Comparison of ENCODE assay signal across 7 mouse cellular contexts in genomic region chr11:22973599-22973998, GRCm38 (mm10). TPM values are rescaled to one million over a fixed set of nuclear protein-coding genes. Genes with fewer than 3 reads are reported as not detected.
DNase-seq lines count a peak whose midpoint lies in the region; ATAC-seq lines count a peak whose summit lies in the region.

No protein-coding gene starts in this region.

- H3K9ac ChIP-seq in hindbrain, embryonic 16.5 days (ENCODE audit: low read depth, low read length) = peak overlapping the region; percentile 60
- H3K9ac ChIP-seq in midbrain, embryonic 14.5 days (replicated peaks; ENCODE audit: low read length) = peak overlapping the region; percentile 51

- H3K4me3 ChIP-seq in megakaryocyte, embryonic 14.5 days (replicated peaks) = peak overlapping the region; percentile 96
- H3K4me3 ChIP-seq in embryonic facial prominence, embryonic 10.5 days = peak overlapping the region; percentile 65
- peak overlapping the region; percentile 61 for H3K4me3 ChIP-seq in hindbrain, embryonic 16.5 days (ENCODE audit: low read length)
- H3K4me3 ChIP-seq in midbrain, embryonic 14.5 days (replicated peaks; ENCODE audit: low read depth, low read length) = peak overlapping the region; percentile 54

- peak overlapping the region; percentile 72 for H3K27ac ChIP-seq in embryonic facial prominence, embryonic 10.5 days (replicated peaks)
- peak overlapping the region; percentile 59 for H3K27ac ChIP-seq in hindbrain, embryonic 16.5 days (ENCODE audit: low read depth, low read length)
- H3K27ac ChIP-seq in midbrain, embryonic 14.5 days (replicated peaks; ENCODE audit: low read depth, low read length) = peak overlapping the region; percentile 42

- peaks cover 56% of the 10 kb centered on the region for H3K4me1 ChIP-seq in megakaryocyte, embryonic 14.5 days
- H3K4me1 ChIP-seq in embryonic facial prominence, embryonic 10.5 days = peaks cover 18% of the 10 kb centered on the region
- peaks cover 29% of the 10 kb centered on the region for H3K4me1 ChIP-seq in hindbrain, embryonic 16.5 days (ENCODE audit: control insufficient read depth, insufficient read depth, low read depth, low read length)
- peaks cover 21% of the 10 kb centered on the region; the same call in 1 of the 2 replicates for H3K4me1 ChIP-seq in midbrain, embryonic 14.5 days (ENCODE audit: control insufficient read depth, insufficient read depth, low read length)

- ATAC-seq in megakaryocyte, adult 5-6 weeks (ENCODE audit: poor library complexity, severe bottlenecking) = no peak
- ATAC-seq in hindbrain, embryonic 16.5 days = no peak
- no peak for ATAC-seq in midbrain, embryonic 14.5 days (ENCODE audit: low FRiP score, low TSS enrichment)
- no peak for ATAC-seq in megakaryocyte progenitor cell, adult 5-6 weeks (replicated peaks; ENCODE audit: poor library complexity)

- peaks cover 49% of the 10 kb centered on the region for H3K36me3 ChIP-seq in megakaryocyte, embryonic 14.5 days (replicated peaks; ENCODE audit: low read length)
- H3K36me3 ChIP-seq in embryonic facial prominence, embryonic 10.5 days (replicated peaks) = peaks cover 68% of the 10 kb centered on the region
- peaks cover 10% of the 10 kb centered on the region for H3K36me3 ChIP-seq in hindbrain, embryonic 16.5 days (ENCODE audit: control insufficient read depth, insufficient read depth, low read length)
- peaks cover 9% of the 10 kb centered on the region; the same call in 1 of the 2 replicates for H3K36me3 ChIP-seq in midbrain, embryonic 14.5 days (ENCODE audit: control insufficient read depth, insufficient read depth, low read length)

- no peaks in the 10 kb centered on the region for H3K27me3 ChIP-seq in megakaryocyte, embryonic 14.5 days (replicated peaks)
- H3K27me3 ChIP-seq in embryonic facial prominence, embryonic 10.5 days (replicated peaks; ENCODE audit: low read depth, poor library complexity, severe bottlenecking) = no peaks in the 10 kb centered on the region
- no peaks in the 10 kb centered on the region for H3K27me3 ChIP-seq in hindbrain, embryonic 16.5 days (replicated peaks; ENCODE audit: control insufficient read depth, insufficient read depth, low read length)
- H3K27me3 ChIP-seq in midbrain, embryonic 14.5 days (ENCODE audit: control insufficient read depth, insufficient read depth, low read length) = no peaks in the 10 kb centered on the region

- H3K4me2 ChIP-seq in hindbrain, embryonic 16.5 days (ENCODE audit: low read length) = peak overlapping the region; percentile 71
- peak overlapping the region; percentile 54 for H3K4me2 ChIP-seq in midbrain, embryonic 14.5 days (ENCODE audit: low read length)

- DNase-seq in embryonic facial prominence, embryonic 10.5 days (ENCODE audit: low spot score) = no peak
- no peak for DNase-seq in midbrain, embryonic 14.5 days
- DNase-seq in embryo, embryonic 11 days = no peak

- 49% methylated on average over 14 of the region's 14 CpGs for WGBS in embryonic facial prominence, embryonic 10.5 days
- 58% methylated on average over 14 of the region's 14 CpGs for WGBS in hindbrain, embryonic 16.5 days
- 49% methylated on average over 14 of the region's 14 CpGs for WGBS in midbrain, embryonic 14.5 days

- peaks cover 13% of the 10 kb centered on the region for H3K9me3 ChIP-seq in megakaryocyte, embryonic 14.5 days
- peaks cover 35% of the 10 kb centered on the region for H3K9me3 ChIP-seq in embryonic facial prominence, embryonic 10.5 days
- H3K9me3 ChIP-seq in hindbrain, embryonic 16.5 days (ENCODE audit: control insufficient read depth, low read length) = peaks cover 16% of the 10 kb centered on the region
- peaks cover 20% of the 10 kb centered on the region for H3K9me3 ChIP-seq in midbrain, embryonic 14.5 days (ENCODE audit: control insufficient read depth, low read length)

RNA-seq across cellular contexts. Expression of gene Zrsr1, which starts 1.8 kb away (rescaled TPM):
- 2.8 and 3.1 TPM in 2 replicates for polyA plus RNA-seq in megakaryocyte, embryonic 14.5 days (2012; ENCODE audit: insufficient read depth, low replicate concordance)
- total RNA-seq in megakaryocyte, adult 5-6 weeks (2015) = 7.2 and 7.4 TPM in 2 replicates
- 11.7 and 15.4 TPM in 2 replicates for total RNA-seq in megakaryocyte, adult 5-6 weeks (2017)
- 2.4 TPM in 2 replicates for polyA plus RNA-seq in embryonic facial prominence, embryonic 10.5 days (2016; fragmentation: Nextera tagmentation; extraction: Ambion mirVana)
- polyA plus RNA-seq in hindbrain, embryonic 16.5 days (2015; fragmentation: Nextera tagmentation; extraction: Ambion mirVana) = 7.8 and 9.7 TPM in 2 replicates
- 4.7 and 5.8 TPM in 2 replicates for polyA plus RNA-seq in midbrain, embryonic 14.5 days (2014; fragmentation: Nextera tagmentation; extraction: Ambion mirVana)
- total RNA-seq in megakaryocyte progenitor cell, adult 5-6 weeks (2015) = 4.0 and 7.0 TPM in 2 replicates
- total RNA-seq in megakaryocyte progenitor cell, adult 5-6 weeks (2017) = 10.3 and 11.2 TPM in 2 replicates

RNA-seq across cellular contexts. Expression of gene Gm28048, which starts 8.3 kb away (rescaled TPM):
- not detected in 2 replicates for polyA plus RNA-seq in megakaryocyte, embryonic 14.5 days (2012; ENCODE audit: insufficient read depth, low replicate concordance)
- 58.7 and 62.6 TPM in 2 replicates for total RNA-seq in megakaryocyte, adult 5-6 weeks (2015)
- total RNA-seq in megakaryocyte, adult 5-6 weeks (2017) = 31.5 and 36.8 TPM in 2 replicates
- polyA plus RNA-seq in embryonic facial prominence, embryonic 10.5 days (2016; fragmentation: Nextera tagmentation; extraction: Ambion mirVana) = 4.3 and 4.6 TPM in 2 replicates
- 5.4 TPM in 2 replicates for polyA plus RNA-seq in hindbrain, embryonic 16.5 days (2015; fragmentation: Nextera tagmentation; extraction: Ambion mirVana)
- polyA plus RNA-seq in midbrain, embryonic 14.5 days (2014; fragmentation: Nextera tagmentation; extraction: Ambion mirVana) = 2.6 and 4.5 TPM in 2 replicates
- 77.6 and 83.1 TPM in 2 replicates for total RNA-seq in megakaryocyte progenitor cell, adult 5-6 weeks (2015)
- total RNA-seq in megakaryocyte progenitor cell, adult 5-6 weeks (2017) = 52.7 and 59.5 TPM in 2 replicates

RNA-seq across cellular contexts. Expression of gene Commd1, which starts 8.6 kb away (rescaled TPM):
- polyA plus RNA-seq in megakaryocyte, embryonic 14.5 days (2012; ENCODE audit: insufficient read depth, low replicate concordance) = 30.3 and 45.3 TPM in 2 replicates
- 138 TPM in 2 replicates for total RNA-seq in megakaryocyte, adult 5-6 weeks (2015)
- 98.5 and 129 TPM in 2 replicates for total RNA-seq in megakaryocyte, adult 5-6 weeks (2017)
- polyA plus RNA-seq in embryonic facial prominence, embryonic 10.5 days (2016; fragmentation: Nextera tagmentation; extraction: Ambion mirVana) = 367 and 371 TPM in 2 replicates
- polyA plus RNA-seq in hindbrain, embryonic 16.5 days (2015; fragmentation: Nextera tagmentation; extraction: Ambion mirVana) = 236 and 237 TPM in 2 replicates
- 266 and 270 TPM in 2 replicates for polyA plus RNA-seq in midbrain, embryonic 14.5 days (2014; fragmentation: Nextera tagmentation; extraction: Ambion mirVana)
- total RNA-seq in megakaryocyte progenitor cell, adult 5-6 weeks (2015) = 141 and 159 TPM in 2 replicates
- total RNA-seq in megakaryocyte progenitor cell, adult 5-6 weeks (2017) = 89.6 and 105 TPM in 2 replicates

RNA-seq across cellular contexts. Expression of gene Cct4, which starts 16.7 kb away (rescaled TPM):
- 218 and 273 TPM in 2 replicates for polyA plus RNA-seq in megakaryocyte, embryonic 14.5 days (2012; ENCODE audit: insufficient read depth, low replicate concordance)
- 184 and 193 TPM in 2 replicates for total RNA-seq in megakaryocyte, adult 5-6 weeks (2015)
- 137 and 141 TPM in 2 replicates for total RNA-seq in megakaryocyte, adult 5-6 weeks (2017)
- 422 and 440 TPM in 2 replicates for polyA plus RNA-seq in embryonic facial prominence, embryonic 10.5 days (2016; fragmentation: Nextera tagmentation; extraction: Ambion mirVana)
- 263 and 273 TPM in 2 replicates for polyA plus RNA-seq in hindbrain, embryonic 16.5 days (2015; fragmentation: Nextera tagmentation; extraction: Ambion mirVana)
- polyA plus RNA-seq in midbrain, embryonic 14.5 days (2014; fragmentation: Nextera tagmentation; extraction: Ambion mirVana) = 287 and 336 TPM in 2 replicates
- 346 and 370 TPM in 2 replicates for total RNA-seq in megakaryocyte progenitor cell, adult 5-6 weeks (2015)
- 218 and 319 TPM in 2 replicates for total RNA-seq in megakaryocyte progenitor cell, adult 5-6 weeks (2017)

RNA-seq across cellular contexts. Expression of gene Fam161a, which starts 33.7 kb away (rescaled TPM):
- 0.39 TPM in 1 of 2 replicates, not detected in the other for polyA plus RNA-seq in megakaryocyte, embryonic 14.5 days (2012; ENCODE audit: insufficient read depth, low replicate concordance)
- 3.5 and 4.1 TPM in 2 replicates for total RNA-seq in megakaryocyte, adult 5-6 weeks (2015)
- total RNA-seq in megakaryocyte, adult 5-6 weeks (2017) = 2.6 and 3.5 TPM in 2 replicates
- 2.8 and 2.9 TPM in 2 replicates for polyA plus RNA-seq in embryonic facial prominence, embryonic 10.5 days (2016; fragmentation: Nextera tagmentation; extraction: Ambion mirVana)
- polyA plus RNA-seq in hindbrain, embryonic 16.5 days (2015; fragmentation: Nextera tagmentation; extraction: Ambion mirVana) = 4.6 and 5.7 TPM in 2 replicates
- polyA plus RNA-seq in midbrain, embryonic 14.5 days (2014; fragmentation: Nextera tagmentation; extraction: Ambion mirVana) = 3.7 and 5.1 TPM in 2 replicates
- total RNA-seq in megakaryocyte progenitor cell, adult 5-6 weeks (2015) = 0.62 and 1.1 TPM in 2 replicates
- 0.71 and 0.81 TPM in 2 replicates for total RNA-seq in megakaryocyte progenitor cell, adult 5-6 weeks (2017)
